Mouse (Mus musculus) heart, embryonic 12.5 days (tissue): ENCODE measurements around the gene Sema4g. TPM values are rescaled to one million over a fixed set of nuclear protein-coding genes. Genes with fewer than 3 reads are reported as not detected.

Experiments used
- ATAC-seq: fragments of 200-750 bp; cut with Nextera tagmentation; 2 replicates; pipeline ENCODE4 v1.8.0; 2017; ENCODE audit warnings: moderate TSS enrichment, moderate library complexity; ENCODE audit not compliant: insufficient number of reproducible peaks, low FRiP score
- H3K27ac ChIP-seq: fragments of 300-500 bp; sonication (generic); 2 replicates; pipeline ENCODE4 v1.5.1; 2016; ENCODE audit warnings: mild to moderate bottlenecking, moderate library complexity; ENCODE audit not compliant: poor library complexity, severe bottlenecking
- H3K27me3 ChIP-seq: fragments of 300-500 bp; sonication (generic); replicated peaks from 2 replicates; pipeline ENCODE4 v1.6.1; 2016; ENCODE audit warnings: mild to moderate bottlenecking, moderate library complexity
- H3K36me3 ChIP-seq: fragments of 300-500 bp; sonication (generic); 2 replicates; pipeline ENCODE4 v1.6.1; 2016; ENCODE audit warnings: mild to moderate bottlenecking, moderate library complexity
- H3K4me1 ChIP-seq: fragments of 300-500 bp; sonication (generic); replicated peaks from 2 replicates; pipeline ENCODE4 v1.6.1; 2016; ENCODE audit warnings: mild to moderate bottlenecking
- H3K4me2 ChIP-seq: fragments of 300-500 bp; sonication (generic); 2 replicates; pipeline ENCODE4 v1.6.1; 2016; ENCODE audit warnings: mild to moderate bottlenecking, moderate library complexity
- H3K4me3 ChIP-seq: fragments of 300-500 bp; sonication (generic); 2 replicates; pipeline ENCODE4 v1.5.1; 2016; ENCODE audit warnings: mild to moderate bottlenecking
- H3K9ac ChIP-seq: fragments of 300-500 bp; sonication (generic); 2 replicates; pipeline ENCODE4 v1.6.1; 2016; ENCODE audit warnings: mild to moderate bottlenecking, moderate library complexity
- H3K9me3 ChIP-seq: fragments of 300-500 bp; sonication (generic); replicated peaks from 2 replicates; pipeline ENCODE4 v1.6.1; 2016; ENCODE audit warnings: mild to moderate bottlenecking, moderate library complexity
- WGBS: fragments of 180-500 bp; shearing (Covaris S2); methylation state at CpG from one replicate; pipeline ENCODE4 v1.1.7; 2016; 5-methylcytosine and 5-hydroxymethylcytosine counted together
- polyA plus RNA-seq: library from polyadenylated mRNA; unstranded; fragments of >200 nt; fragmentation: Nextera tagmentation; extraction: Ambion mirVana; gene quantifications from 2 replicates; pipeline ENCODE4 v1.2.1, GENCODE M21; 2016

Gene Sema4g
- polyA plus RNA-seq, 1 experiment from 2014 or later: 1.0 TPM

DNA sequence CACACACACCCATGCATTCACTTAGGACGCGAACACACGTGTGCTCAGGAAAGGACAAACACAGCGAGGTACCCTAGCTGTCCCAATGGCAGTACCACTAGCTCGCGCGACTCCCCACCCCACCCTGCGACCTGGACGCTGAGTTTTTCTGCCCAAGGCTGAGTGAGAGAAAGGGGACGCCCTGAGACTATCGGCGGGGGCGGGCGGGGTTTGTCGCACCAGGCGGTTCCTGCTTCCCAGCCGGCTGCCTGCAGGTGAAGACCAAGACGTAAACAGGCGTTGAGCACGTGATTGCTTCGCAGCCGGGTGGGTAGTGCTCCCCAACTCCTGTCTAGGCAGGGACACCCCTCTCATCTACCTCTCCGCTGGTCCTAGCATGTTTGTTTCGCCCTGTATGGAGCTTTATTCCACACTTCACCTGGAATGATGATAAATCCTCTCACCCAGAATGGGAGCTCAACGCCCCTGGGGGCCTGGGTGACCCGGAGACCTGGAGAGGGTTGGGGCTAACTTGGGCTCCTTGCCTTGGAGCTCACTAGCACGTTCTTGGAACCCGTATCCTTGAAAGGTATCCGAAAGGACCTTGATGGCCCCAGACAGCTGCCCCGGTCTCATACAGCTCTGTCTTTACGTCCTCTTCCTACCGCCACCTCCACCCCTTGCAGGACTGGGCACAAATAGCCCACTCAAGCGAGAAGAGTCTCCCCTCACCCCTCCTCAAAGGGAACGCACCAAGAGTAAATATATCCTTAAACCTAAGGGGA, 26.8 kb downstream of the Sema4g start:
- peak overlapping the region; percentile 78 for H3K4me3 ChIP-seq
- WGBS: under 1% methylated on average over 34 of the region's 34 CpGs
- peaks cover 43% of the 10 kb centered on the region for H3K4me1 ChIP-seq
- H3K27me3 ChIP-seq: no peaks in the 10 kb centered on the region
- peak overlapping the region; percentile 97 for H3K9ac ChIP-seq
- peak overlapping the region; percentile 100 for H3K27ac ChIP-seq
- H3K9me3 ChIP-seq: no peaks in the 10 kb centered on the region
- peaks cover 17% of the 10 kb centered on the region for H3K36me3 ChIP-seq
- peak overlapping the region; percentile 98 for H3K4me2 ChIP-seq
- ATAC-seq: peak; percentile 46

DNA sequence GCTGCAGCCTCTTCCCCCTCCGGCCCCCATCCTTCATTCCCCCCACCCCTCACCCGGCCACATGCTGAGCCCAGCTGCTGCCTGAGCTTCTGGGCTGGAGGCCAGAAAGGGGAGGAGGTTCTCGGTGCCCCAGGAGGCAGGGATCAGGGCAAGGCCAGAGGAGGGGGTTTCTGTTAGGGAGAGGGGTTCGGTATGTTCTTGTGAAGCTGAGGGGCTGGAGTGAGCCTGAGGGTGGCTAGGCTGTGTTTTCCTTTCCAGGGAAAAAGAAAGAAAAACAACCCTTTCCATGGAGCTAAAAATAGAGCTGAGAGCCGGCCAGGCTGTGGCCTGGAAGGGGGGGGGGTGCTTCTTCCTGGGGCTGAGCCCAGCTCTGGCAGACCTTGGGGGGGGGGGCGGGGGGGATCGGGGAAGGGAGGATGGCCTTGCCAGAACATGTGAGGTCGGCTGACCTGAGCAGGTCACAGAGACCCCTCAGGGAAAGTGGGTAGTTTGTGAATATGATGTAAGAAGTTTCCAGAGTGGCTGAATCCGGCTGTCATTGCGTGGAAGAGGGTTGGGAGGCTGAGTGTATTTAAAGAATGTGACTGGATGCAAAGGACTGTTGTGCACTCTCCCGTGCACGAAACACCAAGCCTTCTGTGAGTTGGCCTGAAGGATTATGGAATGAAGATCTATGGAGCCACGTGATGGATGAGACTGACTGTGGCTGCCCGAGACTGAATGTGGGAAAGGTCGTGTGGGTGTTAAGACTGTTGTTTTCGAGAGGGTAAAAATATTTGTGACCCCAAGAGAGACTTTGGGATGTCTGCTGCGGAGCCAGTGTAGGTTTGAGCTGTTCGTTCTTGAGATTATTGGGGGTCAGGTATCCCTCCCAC, 27.7 kb downstream of the Sema4g start:
- peak overlapping the region; percentile 78 for H3K4me3 ChIP-seq
- H3K4me2 ChIP-seq: peak overlapping the region; percentile 98
- H3K27me3 ChIP-seq: no peaks in the 10 kb centered on the region
- WGBS: under 1% methylated on average over 17 of the region's 18 CpGs
- H3K4me1 ChIP-seq: peaks cover 52% of the 10 kb centered on the region
- H3K9me3 ChIP-seq: no peaks in the 10 kb centered on the region
- H3K9ac ChIP-seq: peak overlapping the region; percentile 97
- peaks cover 16% of the 10 kb centered on the region for H3K36me3 ChIP-seq
- peak overlapping the region; percentile 100 for H3K27ac ChIP-seq
- ATAC-seq: peak; percentile 40

DNA sequence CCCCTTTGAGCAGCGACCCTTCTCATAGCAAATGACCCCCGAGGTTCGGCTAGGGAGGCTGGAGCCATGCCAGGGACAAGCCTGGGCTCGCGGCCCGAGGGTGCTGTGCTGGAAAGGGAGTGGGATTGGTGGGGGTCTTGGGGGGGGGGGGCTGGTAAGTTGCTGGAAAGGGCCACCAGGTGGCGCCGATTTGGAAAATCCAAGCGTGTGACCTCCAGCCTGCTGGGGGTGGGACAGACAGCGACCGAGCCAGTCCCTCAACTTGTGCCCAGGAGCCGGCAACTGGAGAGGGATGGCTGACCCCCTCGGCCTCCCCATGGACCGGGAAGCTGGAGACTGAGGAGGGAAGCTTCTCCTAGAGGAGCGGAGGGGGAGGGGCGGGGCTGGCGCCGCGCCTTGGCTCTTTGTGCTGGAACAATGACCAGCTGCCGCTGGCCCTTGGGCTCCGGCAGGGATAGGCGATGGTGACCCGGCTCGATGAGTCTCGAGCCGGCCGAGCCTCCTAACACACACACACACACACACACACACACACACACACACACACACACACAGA, 28.4 kb downstream of the Sema4g start:
- H3K27ac ChIP-seq: peak overlapping the region; percentile 100
- peaks cover 17% of the 10 kb centered on the region for H3K36me3 ChIP-seq
- peak overlapping the region; percentile 97 for H3K9ac ChIP-seq
- peak overlapping the region; percentile 98 for H3K4me2 ChIP-seq
- 0% methylated on average over 21 of the region's 27 CpGs for WGBS
- peaks cover 54% of the 10 kb centered on the region for H3K4me1 ChIP-seq
- peak overlapping the region; percentile 78 for H3K4me3 ChIP-seq
- ATAC-seq: peak; percentile 47
- H3K27me3 ChIP-seq: no peaks in the 10 kb centered on the region
- no peaks in the 10 kb centered on the region for H3K9me3 ChIP-seq

DNA sequence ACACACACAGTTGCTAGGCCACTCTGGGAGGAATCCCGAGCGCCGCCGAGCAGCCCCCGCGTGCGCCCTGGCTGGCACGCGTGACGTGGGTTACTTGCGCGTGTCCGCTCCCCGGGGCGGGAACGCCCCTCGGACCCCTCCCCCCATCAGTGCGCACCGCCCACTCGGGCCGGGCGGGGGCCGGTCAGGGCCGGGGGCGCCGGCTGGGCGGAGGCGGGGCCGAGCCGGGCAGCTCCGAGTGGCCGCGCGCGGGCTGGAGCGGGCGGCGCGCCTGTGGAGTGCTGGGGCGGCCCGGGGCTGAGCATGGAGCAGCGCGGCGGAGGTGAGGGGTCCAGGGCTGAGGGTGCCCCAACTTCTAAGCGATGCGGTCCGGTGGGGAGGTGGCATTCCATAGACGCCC, 29.0 kb downstream of the Sema4g start:
- Histone ChIP-seq H3K9me3 (no peaks in the 10 kb centered on the region), H3K4me3 (peak overlapping the region; percentile 78), H3K36me3 (peaks cover 23% of the 10 kb centered on the region), H3K4me2 (peak overlapping the region; percentile 98), H3K27me3 (no peaks in the 10 kb centered on the region), H3K4me1 (peaks cover 52% of the 10 kb centered on the region), H3K9ac (peak overlapping the region; percentile 97), H3K27ac (peak overlapping the region; percentile 100)
- under 1% methylated on average over 46 of the region's 48 CpGs for WGBS
- peak; percentile 78 for ATAC-seq

DNA sequence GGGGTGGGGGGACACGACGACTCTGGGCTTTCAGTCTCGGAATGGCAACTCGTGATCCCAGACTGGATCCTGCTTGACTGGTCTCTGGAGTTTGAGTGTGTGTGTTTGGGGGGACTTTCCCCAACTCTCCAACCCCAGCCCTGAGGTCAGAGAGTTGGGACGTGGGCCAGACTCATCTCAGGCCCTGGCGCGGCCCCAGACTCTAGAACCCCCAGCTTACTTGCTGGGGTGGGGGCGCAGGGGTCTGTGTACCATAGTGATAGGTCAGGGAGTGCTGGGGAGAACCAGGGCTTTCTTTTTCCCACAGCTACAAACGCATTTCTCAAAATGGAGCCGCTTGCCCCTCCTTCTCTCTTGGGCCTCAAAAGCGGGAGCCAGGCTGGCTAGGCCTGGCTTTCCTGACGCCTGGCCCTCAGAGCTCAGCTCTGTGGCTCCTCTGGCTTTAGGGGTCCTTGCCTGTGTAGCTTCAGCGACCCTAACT, 29.5 kb downstream of the Sema4g start:
- Histone ChIP-seq H3K4me2 (peak overlapping the region; percentile 98), H3K4me1 (peaks cover 51% of the 10 kb centered on the region), H3K4me3 (peak overlapping the region; percentile 78), H3K9ac (peak overlapping the region; percentile 97), H3K36me3 (peaks cover 27% of the 10 kb centered on the region), H3K9me3 (no peaks in the 10 kb centered on the region), H3K27me3 (no peaks in the 10 kb centered on the region), H3K27ac (peak overlapping the region; percentile 100)
- under 1% methylated on average over 13 of the region's 13 CpGs for WGBS
- ATAC-seq: no peak

DNA sequence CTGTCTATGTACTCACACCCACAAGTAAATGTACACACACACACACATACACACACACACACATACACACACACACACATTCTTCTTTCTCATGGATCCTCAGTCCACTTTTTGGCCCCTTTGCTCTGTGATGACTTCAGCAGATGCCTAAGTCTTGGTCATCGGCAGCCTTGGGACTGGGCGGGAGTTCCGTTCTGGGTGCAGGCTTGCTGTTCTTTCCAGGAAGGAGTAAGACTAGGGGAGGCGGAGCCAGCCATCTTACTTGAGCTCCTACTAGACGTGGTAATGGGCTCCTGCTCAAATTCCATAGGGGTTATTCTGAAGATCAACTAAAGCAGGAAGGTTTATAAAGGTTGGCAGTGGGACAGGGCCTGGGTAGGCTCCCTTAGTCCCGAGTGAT, 31.4 kb downstream of the Sema4g start:
- H3K9ac ChIP-seq: peak overlapping the region; percentile 21; the same call in 1 of the 2 replicates
- no peaks in the 10 kb centered on the region for H3K27me3 ChIP-seq
- H3K4me3 ChIP-seq: no peak overlapping the region
- no peak for ATAC-seq
- no peak overlapping the region for H3K27ac ChIP-seq
- 54% methylated on average over 6 of the region's 6 CpGs for WGBS
- peaks cover 37% of the 10 kb centered on the region for H3K4me1 ChIP-seq
- no peaks in the 10 kb centered on the region for H3K9me3 ChIP-seq
- H3K36me3 ChIP-seq: peaks cover 46% of the 10 kb centered on the region
- peak overlapping the region; percentile 31 for H3K4me2 ChIP-seq

DNA sequence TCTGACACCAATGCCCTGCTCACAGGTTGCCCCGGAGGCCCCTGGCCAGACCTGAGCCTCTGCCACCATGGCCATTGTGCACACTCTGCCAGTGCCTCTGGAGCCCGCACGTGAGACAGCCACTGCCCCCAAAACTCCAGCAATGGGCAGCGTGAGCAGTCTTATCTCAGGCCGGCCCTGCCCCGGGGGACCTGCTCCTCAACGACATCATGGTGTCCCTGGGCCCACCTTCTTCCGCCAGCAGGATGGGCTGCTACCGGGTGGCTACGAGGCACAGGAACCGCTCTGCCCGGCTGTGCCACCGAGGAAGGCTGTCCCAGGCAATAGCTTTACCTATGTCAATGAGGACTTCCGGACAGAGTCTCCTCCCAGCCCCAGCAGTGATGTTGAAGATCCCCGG, 32.5 kb downstream of the Sema4g start:
- WGBS: 77% methylated on average over 15 of the region's 15 CpGs
- ATAC-seq: no peak
- H3K4me3 ChIP-seq: no peak overlapping the region
- 0 out of 2 replicates have a peak overlapping the region, but pooled peaks have one; percentile 10 for H3K4me2 ChIP-seq
- H3K27me3 ChIP-seq: no peaks in the 10 kb centered on the region
- H3K4me1 ChIP-seq: peaks cover 37% of the 10 kb centered on the region
- H3K27ac ChIP-seq: no peak overlapping the region
- no peaks in the 10 kb centered on the region for H3K9me3 ChIP-seq
- peaks cover 56% of the 10 kb centered on the region for H3K36me3 ChIP-seq
- H3K9ac ChIP-seq: 0 out of 2 replicates have a peak overlapping the region, but pooled peaks have one; percentile 21

DNA sequence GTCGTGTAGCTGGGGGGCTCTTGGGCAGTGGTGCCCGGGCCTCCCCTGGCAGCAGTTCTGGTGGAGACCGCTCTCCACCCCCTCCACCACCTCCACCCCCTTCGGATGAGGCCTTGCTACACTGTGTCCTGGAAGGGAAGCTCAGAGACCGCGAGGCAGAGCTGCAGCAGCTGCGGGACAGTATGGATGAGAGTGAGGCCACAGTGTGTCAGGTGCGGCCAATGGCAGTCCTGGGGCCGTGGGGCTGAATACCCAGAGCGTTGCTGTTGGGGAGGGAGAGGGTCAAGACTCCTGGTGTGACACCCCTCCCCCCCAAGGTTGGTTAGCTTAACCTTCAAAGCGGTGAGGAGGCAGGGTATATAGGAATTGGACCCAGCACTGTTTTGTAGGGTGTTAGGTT, 35.1 kb downstream of the Sema4g start:
- H3K36me3 ChIP-seq: peaks cover 79% of the 10 kb centered on the region
- peak; percentile 13; the same call in 1 of the 2 replicates for ATAC-seq
- no peak overlapping the region for H3K9ac ChIP-seq
- H3K27ac ChIP-seq: no peak overlapping the region
- WGBS: 83% methylated on average over 11 of the region's 11 CpGs
- H3K9me3 ChIP-seq: no peaks in the 10 kb centered on the region
- no peaks in the 10 kb centered on the region for H3K27me3 ChIP-seq
- H3K4me2 ChIP-seq: no peak overlapping the region
- no peak overlapping the region for H3K4me3 ChIP-seq
- peaks cover 35% of the 10 kb centered on the region for H3K4me1 ChIP-seq

DNA sequence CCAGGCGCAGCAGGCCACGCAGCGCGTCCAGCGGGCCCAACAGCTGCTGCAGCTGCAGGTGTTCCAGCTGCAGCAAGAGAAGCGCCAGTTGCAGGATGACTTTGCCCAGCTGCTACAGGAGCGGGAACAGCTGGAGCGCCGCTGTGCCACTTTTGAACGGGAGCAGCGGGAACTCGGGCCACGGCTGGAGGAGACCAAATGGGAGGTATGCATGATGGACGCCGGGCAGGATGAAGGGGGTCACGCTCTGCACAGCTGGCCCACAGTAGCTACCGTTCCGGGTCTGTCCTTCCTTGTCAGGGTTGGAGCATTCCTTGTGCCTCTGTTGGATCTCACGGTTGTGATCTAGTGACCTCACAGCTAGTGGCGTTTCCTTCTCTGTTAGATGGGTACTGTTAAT, 35.9 kb downstream of the Sema4g start:
- peaks cover 77% of the 10 kb centered on the region for H3K36me3 ChIP-seq
- H3K27ac ChIP-seq: no peak overlapping the region
- no peak overlapping the region for H3K4me2 ChIP-seq
- no peak for ATAC-seq
- no peaks in the 10 kb centered on the region for H3K27me3 ChIP-seq
- no peaks in the 10 kb centered on the region for H3K9me3 ChIP-seq
- H3K4me3 ChIP-seq: no peak overlapping the region
- 89% methylated on average over 20 of the region's 20 CpGs for WGBS
- H3K9ac ChIP-seq: no peak overlapping the region
- peaks cover 31% of the 10 kb centered on the region for H3K4me1 ChIP-seq

DNA sequence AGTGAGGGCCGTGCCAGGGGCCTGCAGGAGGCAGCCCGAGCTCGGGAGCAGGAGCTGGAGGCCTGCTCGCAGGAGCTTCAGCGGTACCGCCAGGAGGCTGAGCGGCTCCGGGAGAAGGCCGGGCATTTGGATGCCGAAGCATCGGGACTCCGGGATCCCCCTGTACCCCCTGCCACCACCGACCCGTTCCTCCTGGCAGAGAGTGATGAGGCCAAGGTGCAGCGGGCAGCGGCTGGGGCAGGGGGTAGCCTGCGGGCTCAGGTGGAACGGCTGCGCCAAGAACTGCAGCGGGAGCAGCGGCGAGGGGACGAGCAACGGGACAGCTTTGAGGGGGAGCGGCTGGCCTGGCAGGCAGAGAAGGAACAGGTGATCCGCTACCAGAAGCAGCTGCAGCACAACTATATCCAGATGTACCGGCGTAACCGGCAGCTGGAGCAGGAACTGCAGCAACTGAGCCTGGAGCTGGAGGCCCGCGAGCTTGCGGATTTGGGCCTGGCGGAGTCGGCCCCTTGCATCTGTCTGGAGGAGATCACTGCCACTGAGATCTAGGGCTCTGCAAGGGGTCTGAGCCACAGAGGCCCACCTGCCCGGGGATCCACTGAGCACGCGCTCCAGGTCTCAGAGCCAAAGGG, 37.2 kb downstream of the Sema4g start:
- no peak for ATAC-seq
- no peaks in the 10 kb centered on the region for H3K9me3 ChIP-seq
- no peak overlapping the region for H3K4me3 ChIP-seq
- H3K27ac ChIP-seq: no peak overlapping the region
- peaks cover 29% of the 10 kb centered on the region for H3K4me1 ChIP-seq
- no peak overlapping the region for H3K4me2 ChIP-seq
- 90% methylated on average over 37 of the region's 37 CpGs for WGBS
- no peaks in the 10 kb centered on the region for H3K27me3 ChIP-seq
- no peak overlapping the region for H3K9ac ChIP-seq
- peaks cover 73% of the 10 kb centered on the region for H3K36me3 ChIP-seq
